Mouse (Mus musculus) heart, adult 10 weeks (tissue): ENCODE measurements around the gene Usp46. TPM values are rescaled to one million over a fixed set of nuclear protein-coding genes. Genes with fewer than 3 reads are reported as not detected.

Experiments used
- polyA plus RNA-seq: library from polyadenylated mRNA; stranded (reverse); fragments of 350-450 nt; fragmentation: Illumina TruSeq; extraction: RNeasy Lipid Tissue Mini Kit (QIAGEN cat#74804); gene quantifications from one replicate; pipeline ENCODE4 v1.2.3, GENCODE M21; 2014; ENCODE audit warnings: low read depth, low replicate concordance

The Usp46 gene
- 22.7 TPM for polyA plus RNA-seq

DNA sequence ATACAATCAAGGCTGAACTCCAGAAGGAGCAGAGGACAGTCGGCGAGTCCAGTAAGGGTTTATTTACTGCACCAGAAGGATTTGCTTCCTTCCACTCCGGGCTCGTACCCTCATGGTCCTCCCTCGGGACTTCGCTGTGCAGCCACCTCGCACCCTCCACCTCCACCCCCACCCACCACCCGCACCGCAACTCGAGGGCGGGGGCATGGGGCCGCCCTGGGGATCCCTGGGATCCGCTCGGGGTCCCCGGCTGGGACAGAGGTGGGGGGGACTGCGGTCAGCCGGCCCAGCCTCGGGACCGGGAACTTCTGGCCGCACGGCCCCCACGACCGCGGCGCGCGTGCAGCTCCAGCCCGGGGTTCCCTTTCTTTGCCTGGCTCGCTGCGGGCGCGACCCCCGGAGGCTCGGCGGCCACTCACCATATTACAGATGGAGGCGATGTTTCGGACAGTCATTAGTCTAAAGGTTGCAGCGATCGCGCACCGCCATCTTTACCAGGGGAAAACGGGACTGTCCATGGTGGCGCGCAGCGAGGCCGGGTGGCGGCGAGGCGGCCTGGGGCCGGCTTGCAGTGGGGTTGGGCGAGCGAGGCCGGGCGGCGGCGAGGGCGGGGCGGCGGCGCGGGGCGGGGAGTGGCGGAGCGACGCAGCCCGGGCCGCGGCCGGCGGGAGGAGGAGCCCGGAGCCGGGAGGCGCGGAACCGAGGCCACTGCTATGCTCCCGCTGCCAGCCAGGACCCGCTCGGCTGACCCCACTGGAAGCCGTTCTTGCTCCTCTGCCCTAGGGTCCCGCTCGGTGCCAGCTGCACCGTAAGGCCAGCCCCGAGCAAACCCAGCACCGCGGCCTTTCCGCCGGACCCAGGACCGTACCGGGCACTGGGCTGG, at the start of gene Usp46:
TSS of gene Usp46 (minus strand) at position 601 of the 883 bp plus-strand sequence.

Other genes with a start within 250 kb of the Usp46 start
- 37.2 TPM for gene Rasl11b, start 126.9 kb upstream of the Usp46 start, polyA plus RNA-seq